Comparison of ENCODE assay signal across 9 mouse cellular contexts in genomic region chr14:22906716-22907115, GRCm38 (mm10).
DNase-seq lines count a peak whose midpoint lies in the region; ATAC-seq and TF ChIP-seq lines count a peak whose summit lies in the region.
"Had no signal": no experiment of that assay in that cellular context is flagged by ENCODE, and none has a peak within 500 bp of the region (broad histone marks: within the 10 kb centered on the region; RNA-seq: fewer than 3 reads in every experiment).

No protein-coding gene starts in this region.

- no peaks in the 10 kb centered on the region for H3K9me3 ChIP-seq in intestine, embryonic 15.5 days

- no peaks in the 10 kb centered on the region for H3K27me3 ChIP-seq in myocyte (ENCODE audit: control insufficient read depth, insufficient read depth, insufficient read length)
- no peaks in the 10 kb centered on the region for H3K27me3 ChIP-seq in intestine, embryonic 15.5 days (replicated peaks)
- H3K27me3 ChIP-seq: CH12.LX had no signal

- H3K27ac ChIP-seq in gastrocnemius, adult 2 months: peak overlapping the region; percentile 56
- H3K27ac ChIP-seq in embryonic fibroblast, embryonic 13.5 days (ENCODE audit: insufficient read depth, low read length): peak overlapping the region; percentile 60
- H3K27ac ChIP-seq in intestine, embryonic 15.5 days: no peak overlapping the region

- intact Hi-C loops in gastrocnemius, adult 2 months (cut with DNase I): no loop called here

- DNase-seq in gastrocnemius, adult 2 months: peak; percentile 16
- DNase-seq in gastrocnemius, postnatal 4 days (ENCODE audit: low spot score in 2 of 2): no peak
- DNase-seq in adrenal gland, adult 8-10 months: peak; percentile 56
- peak; percentile 32 to 37 for DNase-seq in layer of hippocampus, adult 8-10 months (ENCODE audit: low spot score in 2 of 2)
- no peak for DNase-seq in thymus, adult 18-20 months

- no peaks in the 10 kb centered on the region for H3K79me2 ChIP-seq in myocyte (ENCODE audit: control insufficient read depth, insufficient read depth)

- no peak for TF ChIP-seq CTCF in gastrocnemius, adult 2 months (IDR thresholded peaks at IDR 0.05)
- no peak for TF ChIP-seq CTCF in embryonic fibroblast, embryonic 13.5 days (IDR thresholded peaks at IDR 0.05; ENCODE audit: borderline replicate concordance, insufficient read depth, low read length)

- no peak overlapping the region for H3K4me3 ChIP-seq in gastrocnemius, adult 2 months
- H3K4me3 ChIP-seq in embryonic fibroblast, embryonic 13.5 days (ENCODE audit: insufficient read depth, low read length): no peak overlapping the region
- H3K4me3 ChIP-seq in myocyte: no peak overlapping the region
- no peak overlapping the region for H3K4me3 ChIP-seq in intestine, embryonic 15.5 days (replicated peaks)

- ATAC-seq in intestine, embryonic 15.5 days: no peak

- TF ChIP-seq POLR2A in embryonic fibroblast, embryonic 13.5 days (IDR thresholded peaks at IDR 0.05; ENCODE audit: low read depth, low read length): no peak
- TF ChIP-seq POLR2A in myocyte (IDR thresholded peaks at IDR 0.05; ENCODE audit: insufficient read length, low read depth): no peak

- 55% methylated on average over 4 of the region's 4 CpGs for WGBS in intestine, embryonic 15.5 days

- no peaks in the 10 kb centered on the region for H3K36me3 ChIP-seq in myocyte (ENCODE audit: control insufficient read depth, insufficient read depth)
- H3K36me3 ChIP-seq in intestine, embryonic 15.5 days: no peaks in the 10 kb centered on the region

- no peak overlapping the region for H3ac ChIP-seq in myocyte (ENCODE audit: control insufficient read depth, insufficient read length)

- no peak overlapping the region for H3K9ac ChIP-seq in intestine, embryonic 15.5 days

- H3K4me2 ChIP-seq in myocyte (ENCODE audit: low read depth): peak overlapping the region; percentile 47
- no peak overlapping the region for H3K4me2 ChIP-seq in intestine, embryonic 15.5 days (replicated peaks)

- peaks cover 19% of the 10 kb centered on the region for H3K4me1 ChIP-seq in embryonic fibroblast, embryonic 13.5 days (ENCODE audit: control insufficient read depth, insufficient read depth, low read length)
- H3K4me1 ChIP-seq in intestine, embryonic 15.5 days (replicated peaks): no peaks in the 10 kb centered on the region

TF ChIP-seq in myocyte, 11 proteins besides CTCF, POLR2A, EP300 and RAD21:
- TF ChIP-seq MYOG (IDR thresholded peaks at IDR 0.05; ENCODE audit: control insufficient read depth in 1 of 3, insufficient read depth in 1 of 3, insufficient read length in 2 of 3, low read depth in 2 of 3) (no peak), E2F4 (IDR thresholded peaks at IDR 0.05; ENCODE audit: insufficient read depth) (no peak), MAX (IDR thresholded peaks at IDR 0.05; ENCODE audit: low read depth) (no peak), TCF3 (IDR thresholded peaks at IDR 0.05; ENCODE audit: insufficient read length, low read depth) (no peak), CEBPB (IDR thresholded peaks at IDR 0.05; ENCODE audit: insufficient read depth, poor library complexity, severe bottlenecking) (no peak), USF1 (IDR thresholded peaks at IDR 0.05; ENCODE audit: low read depth) (no peak), TCF12 (IDR thresholded peaks at IDR 0.05; ENCODE audit: insufficient read depth, poor library complexity, severe bottlenecking) (no peak)
TF ChIP-seq in myocyte: peak in this region for 0.

Comparison
In these comparisons a context has a peak if more than half of its experiments do, and no peak if none do; other contexts are left out.
1. DNase-seq: peak in gastrocnemius, adult 2 months (single experiment), adrenal gland, adult 8-10 months (single experiment) and layer of hippocampus, adult 8-10 months (2 of 2); none in gastrocnemius, postnatal 4 days (0 of 2) and thymus, adult 18-20 months (0 of 2).